Mouse (Mus musculus) cerebellum, adult 8-10 months (tissue): ENCODE results near the gene Btnl9.
"Not testable (repeated sequence)": the region's sequence is repeated elsewhere in the genome, so short reads cannot be mapped to it uniquely, and the experiment has no call there.

Source experiments
- DNase-seq: peaks from one replicate; pipeline ENCODE4 v3.0.0; 2022

Gene Btnl9

GRCm38 (mm10) chr11:49176047-49176779 is 10.7 kb downstream of the Btnl9 start:
- not testable (repeated sequence) for DNase-seq

- DNase-seq: no peak
Observed at GRCm38 (mm10) chr11:49175345-49175744, 11.6 kb downstream of the Btnl9 start.

GRCm38 (mm10) chr11:49170576-49170975 is 16.4 kb downstream of the Btnl9 start:
- DNase-seq: no peak

GRCm38 (mm10) chr11:49168839-49169611 is 17.9 kb downstream of the Btnl9 start:
- no peak for DNase-seq

GRCm38 (mm10) chr11:49156821-49157814 is 29.8 kb downstream of the Btnl9 start:
- no peak for DNase-seq

- no peak for DNase-seq
Observed at GRCm38 (mm10) chr11:49154077-49154476, 32.9 kb downstream of the Btnl9 start, which contains the start of gene Olfr1394. TSS of gene Olfr1394 (plus strand) at chr11:49154377.

- DNase-seq: no peak
Observed at GRCm38 (mm10) chr11:49141974-49142373, 45.0 kb downstream of the Btnl9 start, which contains the start of gene Olfr1395. TSS of gene Olfr1395 (plus strand) at chr11:49142274.

- DNase-seq: no peak
Observed at GRCm38 (mm10) chr11:49124169-49124568, 62.8 kb downstream of the Btnl9 start.

- no peak for DNase-seq
Observed at GRCm38 (mm10) chr11:49119635-49120034, 67.3 kb downstream of the Btnl9 start.
